Mouse (Mus musculus): ENCODE data around the gene Cyp17a1. TPM values are rescaled to one million over a fixed set of nuclear protein-coding genes. Genes with fewer than 3 reads are reported as not detected.

Cyp17a1 gene
- total RNA-seq, 2 experiments from 2014 or later: 2.1 to 4.8 TPM

DNA sequence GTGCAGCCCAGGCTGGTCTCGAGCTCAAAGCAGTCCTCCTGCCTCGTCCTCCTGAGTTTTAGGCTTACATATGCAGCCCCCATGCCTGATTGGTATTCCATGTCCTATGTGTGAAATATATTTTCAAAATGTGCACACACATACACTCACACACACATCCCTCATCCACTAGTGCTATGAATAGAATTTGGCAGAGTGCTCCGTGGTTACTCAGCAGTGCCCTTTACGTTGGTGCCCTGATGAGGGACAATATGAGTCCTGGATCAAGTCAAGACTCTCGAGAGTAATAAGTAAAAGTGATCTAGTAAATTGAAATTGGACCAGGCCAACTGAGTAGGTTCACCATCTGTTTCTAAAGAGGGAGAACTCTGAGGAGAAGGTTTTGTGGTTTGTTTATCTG, 29.7 kb downstream of the Cyp17a1 start:
- no peak for DNase-seq (ENCODE audit: low spot score in 2 of 2)

DNA sequence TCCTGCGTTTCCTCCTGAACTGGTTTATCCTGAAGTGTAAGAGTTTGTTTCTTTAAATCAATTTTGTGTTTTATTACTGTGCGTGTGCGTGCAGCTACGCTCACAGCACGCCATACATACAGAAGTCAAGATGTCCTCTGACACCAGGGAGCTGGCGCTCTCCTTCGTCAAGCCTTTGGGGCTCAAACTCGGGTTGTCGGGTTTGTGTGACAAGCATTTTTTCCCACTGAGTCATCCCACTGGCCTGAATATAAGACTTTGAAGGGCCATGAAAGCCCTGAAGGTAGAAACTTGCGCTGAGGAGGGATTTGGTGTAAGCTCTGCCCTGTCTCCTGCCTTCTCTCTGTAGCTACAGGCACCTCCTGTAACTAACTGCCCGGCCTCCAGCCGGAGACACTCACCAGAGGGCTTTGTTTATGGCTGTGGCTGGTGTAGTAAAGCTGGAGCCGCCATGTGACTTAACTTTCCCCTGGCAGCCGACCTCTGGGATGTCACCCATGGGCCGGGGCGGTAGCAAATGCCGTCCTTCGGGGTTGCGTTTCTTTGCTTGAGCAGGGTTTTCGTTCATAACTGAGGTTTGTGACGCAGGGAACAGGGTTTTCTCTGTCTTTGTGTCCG, 30.7 kb downstream of the Cyp17a1 start:
- DNase-seq (ENCODE audit: low spot score in 2 of 2): no peak

GRCm38 (mm10) chr19:46641420-46642085, 31.4 kb downstream of the Cyp17a1 start:
- DNase-seq (ENCODE audit: low spot score in 2 of 2): peak; percentile 66 to 71

GRCm38 (mm10) chr19:46640780-46641179, 32.2 kb downstream of the Cyp17a1 start:
- no peak for DNase-seq (ENCODE audit: low spot score in 2 of 2)

DNA sequence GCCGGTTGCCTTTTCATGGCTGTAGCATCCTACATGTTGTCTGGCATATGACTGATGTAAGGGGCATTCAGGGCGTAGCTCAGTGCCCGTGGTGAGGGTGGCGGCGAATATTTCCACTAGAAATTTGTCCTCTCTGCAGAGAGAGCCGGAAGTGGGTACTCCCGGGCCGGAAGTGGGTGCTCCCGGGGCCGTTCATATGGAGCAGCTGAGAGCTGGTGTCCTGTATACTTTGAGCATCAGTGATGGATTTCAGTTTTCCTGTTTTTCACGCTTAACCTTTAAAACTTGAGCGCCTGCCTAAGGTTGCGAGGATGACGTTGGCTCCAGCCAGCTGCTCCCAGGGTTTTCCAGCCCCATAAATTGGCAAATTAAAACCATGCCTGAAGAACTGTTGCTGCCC, 33.5 kb downstream of the Cyp17a1 start:
- DNase-seq (ENCODE audit: low spot score in 2 of 2): no peak

DNA sequence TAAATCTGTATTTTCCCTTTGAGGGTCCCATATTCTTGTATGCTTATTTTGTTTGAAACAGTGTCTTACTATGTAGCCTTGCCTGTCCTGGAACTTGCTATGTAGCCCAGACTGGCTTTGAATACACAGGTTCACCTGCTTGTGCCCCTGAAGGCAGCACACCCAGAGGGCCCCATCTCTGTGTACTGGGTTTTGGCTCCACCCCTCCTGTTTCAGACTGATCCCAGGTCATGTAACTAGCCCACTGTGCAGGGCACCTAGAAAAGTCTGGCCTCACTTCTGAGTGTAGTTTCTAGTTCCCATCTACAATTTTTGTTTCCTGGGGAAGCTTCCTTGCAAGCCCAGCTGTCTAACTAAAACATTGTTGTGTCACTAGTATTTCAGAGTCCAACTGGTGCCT, 33.9 kb downstream of the Cyp17a1 start:
- DNase-seq (ENCODE audit: low spot score in 2 of 2): no peak

GRCm38 (mm10) chr19:46637598-46637997, 35.4 kb downstream of the Cyp17a1 start:
- no peak for DNase-seq (ENCODE audit: low spot score in 2 of 2)

- no peak for DNase-seq (ENCODE audit: low spot score in 2 of 2)
These were observed 37.2 kb downstream of the Cyp17a1 start for GRCm38 (mm10) chr19:46635766-46636165.

DNA sequence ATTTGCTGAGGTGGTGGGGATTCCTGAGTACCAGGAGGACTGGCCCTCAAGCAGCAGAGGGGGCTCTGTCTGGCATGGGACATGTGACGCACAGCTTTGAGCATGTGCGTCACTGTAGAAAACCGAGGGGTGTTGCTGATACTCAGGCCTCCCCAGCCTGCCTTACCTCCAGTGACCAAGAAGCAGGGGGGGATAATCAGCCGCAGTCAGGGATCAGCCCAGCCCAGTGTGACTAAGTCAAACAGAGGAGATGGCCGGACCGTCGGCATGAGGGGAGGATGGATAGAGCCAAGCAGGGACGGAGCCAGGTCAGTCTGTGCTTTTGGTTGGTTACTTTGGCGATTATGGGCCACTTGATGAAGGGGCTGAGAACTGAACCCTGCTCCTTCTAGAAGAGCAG, 41.3 kb downstream of the Cyp17a1 start:
- DNase-seq (ENCODE audit: low spot score in 2 of 2): no peak

DNA sequence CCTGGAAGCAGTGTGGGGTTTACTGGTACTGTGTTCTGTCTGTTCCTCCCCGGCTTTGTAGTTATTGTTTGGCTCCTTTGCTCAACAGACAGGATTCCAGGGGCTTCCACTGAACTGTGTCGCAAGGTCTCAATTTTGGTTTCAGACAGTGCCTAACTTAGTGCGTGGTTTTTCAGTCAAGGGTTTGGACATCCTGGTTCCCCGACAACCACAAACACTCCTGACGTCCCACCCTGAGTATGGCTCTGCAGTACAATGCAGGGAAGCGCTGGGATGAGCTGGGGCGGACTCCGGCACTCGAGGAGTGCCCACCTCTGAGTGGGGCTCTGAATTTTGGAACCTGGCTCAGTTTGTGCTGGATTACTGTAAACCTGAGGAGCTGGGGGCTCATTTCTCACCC, 43.2 kb downstream of the Cyp17a1 start:
- DNase-seq (ENCODE audit: low spot score in 2 of 2): no peak

DNA sequence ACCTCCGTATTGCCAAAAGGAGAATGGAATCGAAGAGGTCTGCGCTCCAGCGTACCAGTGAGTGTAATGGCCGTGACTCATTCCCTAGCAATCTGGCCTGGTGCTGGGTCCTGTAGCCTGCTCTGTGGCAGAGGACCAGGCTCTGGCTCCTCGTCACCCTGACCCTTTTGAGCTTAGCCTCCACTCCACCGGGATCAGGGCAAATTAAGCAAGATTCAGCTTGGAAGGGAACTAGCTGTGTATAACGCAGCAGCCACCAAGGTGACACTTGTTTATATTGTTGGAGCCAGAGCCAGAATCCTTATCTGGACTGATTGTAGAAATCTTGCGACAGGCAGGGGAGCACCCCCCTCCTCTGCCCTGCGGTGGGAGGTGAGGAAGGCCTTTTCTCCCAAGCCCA, 44.6 kb downstream of the Cyp17a1 start:
- DNase-seq (ENCODE audit: low spot score in 2 of 2): no peak

- DNase-seq (ENCODE audit: low spot score in 2 of 2): no peak
These were observed 47.5 kb downstream of the Cyp17a1 start for GRCm38 (mm10) chr19:46625519-46625918.

- DNase-seq (ENCODE audit: low spot score in 2 of 2): no peak
These were observed 48.0 kb downstream of the Cyp17a1 start for GRCm38 (mm10) chr19:46625015-46625414.

DNA sequence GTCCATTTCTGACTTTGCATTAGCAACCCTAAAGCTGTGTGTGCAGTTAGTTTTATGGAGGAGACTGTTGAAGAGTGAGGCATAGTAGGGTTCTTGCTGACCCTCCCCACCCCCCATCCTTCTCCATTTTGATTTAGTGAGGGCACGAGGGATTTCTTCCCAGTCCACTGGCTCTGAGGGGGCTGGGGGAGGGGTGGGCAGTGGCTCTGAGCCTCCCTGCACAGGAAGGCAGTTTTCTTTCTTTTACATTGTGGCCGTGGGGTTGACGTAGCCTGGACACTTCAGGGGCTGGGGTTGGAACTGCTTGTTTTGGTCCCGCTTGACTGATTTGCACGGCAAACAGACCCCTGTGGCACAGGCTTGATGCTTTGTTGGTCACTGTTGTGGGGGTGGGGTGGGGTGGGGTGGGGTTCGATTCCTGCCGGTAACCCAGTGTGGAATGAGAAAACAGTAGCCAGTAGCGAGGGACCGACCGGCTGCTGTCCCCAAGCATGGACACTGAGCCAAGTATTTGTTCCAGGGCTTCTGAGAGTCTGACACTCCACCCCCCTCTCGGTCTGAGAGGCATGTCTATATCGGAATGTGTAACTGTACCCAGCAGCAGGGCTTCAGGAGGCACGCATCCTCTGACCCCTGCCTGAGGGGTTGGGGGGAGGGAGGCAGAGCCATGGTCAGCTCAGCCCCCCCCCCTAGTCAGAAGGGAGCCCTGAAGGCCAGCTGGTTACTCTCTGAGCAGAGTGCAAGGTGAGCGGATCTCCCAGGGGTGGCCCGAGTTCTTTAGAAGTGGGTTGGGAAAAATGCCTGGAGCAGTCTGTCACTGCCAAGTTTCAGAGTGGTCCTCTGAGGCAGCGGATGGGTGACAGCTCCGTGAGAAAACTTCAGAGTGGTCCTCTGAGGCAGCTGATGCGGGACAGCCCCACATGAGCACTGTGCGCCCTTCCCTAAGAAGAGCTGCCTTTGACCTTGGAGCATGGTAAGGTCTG, 48.9 kb downstream of the Cyp17a1 start:
- DNase-seq (ENCODE audit: low spot score in 2 of 2): no peak

GRCm38 (mm10) chr19:46623194-46623667, 49.7 kb downstream of the Cyp17a1 start:
- DNase-seq (ENCODE audit: low spot score in 2 of 2): no peak

DNA sequence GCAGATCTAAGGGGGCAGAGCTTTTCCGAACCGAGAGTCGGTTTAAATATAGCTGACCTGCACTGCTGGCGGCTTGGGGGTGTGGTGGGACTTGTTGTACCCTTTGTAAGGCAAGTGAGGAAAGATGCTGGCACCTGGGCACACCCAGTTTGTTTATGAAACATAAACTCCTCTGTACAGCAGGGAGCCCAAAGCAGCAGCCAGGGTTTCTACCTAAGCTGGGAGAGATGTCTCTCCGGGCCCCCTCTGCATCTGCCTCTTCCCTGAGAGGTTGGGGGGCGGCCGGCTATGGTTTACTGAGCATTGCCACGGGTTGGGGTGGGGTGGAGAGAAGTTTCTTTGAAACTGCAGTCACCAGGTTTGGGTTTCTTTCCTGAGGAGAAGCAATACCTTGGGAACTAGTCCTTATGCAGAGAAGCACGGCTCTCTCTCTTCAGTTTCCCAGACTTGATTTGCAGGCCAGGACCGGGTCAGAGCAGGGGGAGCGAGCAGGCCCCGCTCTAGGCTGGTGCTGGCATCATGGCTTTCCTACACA, 50.2 kb downstream of the Cyp17a1 start:
- no peak for DNase-seq (ENCODE audit: low spot score in 2 of 2)

DNA sequence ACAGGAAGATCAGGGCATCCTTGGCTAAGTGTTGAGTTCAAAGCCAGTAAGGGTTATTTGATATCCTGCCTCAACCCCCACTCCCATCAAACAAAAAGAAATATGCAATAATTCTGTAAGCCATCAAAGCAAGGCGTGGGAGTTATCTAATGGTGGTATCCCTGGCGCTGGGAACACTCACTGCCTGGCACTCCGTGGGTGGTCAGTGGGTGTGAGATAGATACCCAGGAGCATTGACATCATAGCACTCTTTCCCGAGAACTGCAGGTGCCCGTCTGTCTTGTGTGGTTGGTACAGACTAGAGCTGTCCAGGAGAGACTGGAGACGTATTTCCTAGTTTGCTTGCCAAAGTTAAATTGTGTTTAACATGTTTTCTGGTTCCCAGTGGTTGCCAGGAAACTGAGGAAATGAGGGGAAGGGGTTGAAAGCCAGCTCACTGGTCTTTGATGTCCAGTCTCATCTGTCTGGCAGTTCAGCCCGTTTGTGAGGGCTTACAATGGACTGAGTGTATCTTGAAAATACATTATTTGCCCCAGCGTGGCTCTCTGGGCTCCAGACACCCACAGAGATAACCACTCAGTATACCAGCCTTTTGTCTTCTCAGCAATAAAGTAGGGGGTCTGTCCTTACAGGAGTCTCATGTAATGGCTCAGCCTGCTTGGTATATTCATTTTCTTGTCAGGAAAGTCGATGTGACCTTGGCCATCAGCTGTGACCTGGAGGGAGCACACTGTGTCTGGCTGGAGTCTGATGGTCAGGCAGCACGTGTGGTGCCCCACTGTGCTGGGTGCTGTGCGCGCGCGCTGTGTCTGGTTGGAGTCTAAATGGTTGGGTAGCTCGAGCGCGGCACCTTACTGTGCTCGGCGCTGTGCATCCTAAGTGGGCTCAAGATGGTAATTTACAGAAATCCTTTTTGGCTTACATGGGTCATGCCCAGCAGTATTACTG, 51.5 kb downstream of the Cyp17a1 start:
- no peak for DNase-seq (ENCODE audit: low spot score in 2 of 2)

- no peak for DNase-seq (ENCODE audit: low spot score in 2 of 2)
These were observed 52.8 kb downstream of the Cyp17a1 start for GRCm38 (mm10) chr19:46620016-46620808.

DNA sequence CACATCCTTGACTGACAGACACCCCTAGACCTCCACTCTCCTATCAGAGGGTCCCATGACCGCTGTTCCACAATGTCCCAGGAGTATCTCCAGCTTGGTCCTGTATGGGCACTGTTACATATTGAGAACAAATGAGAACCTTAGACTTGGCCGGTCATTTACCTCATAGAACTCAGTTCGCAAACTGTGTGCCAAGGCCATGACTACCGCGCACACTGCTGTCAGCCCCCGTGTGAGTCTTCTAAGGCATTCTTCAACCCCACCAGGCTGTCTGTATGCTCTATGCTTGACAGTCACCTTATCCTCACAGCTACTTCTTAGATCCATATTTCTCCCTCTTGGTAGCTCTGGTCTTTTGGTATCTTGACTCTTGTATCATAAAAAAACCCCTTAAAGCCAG, 53.5 kb downstream of the Cyp17a1 start:
- DNase-seq (ENCODE audit: low spot score in 2 of 2): no peak

Data from adrenal gland, adult 18-20 months (tissue).